Mouse (Mus musculus): ENCODE results near the gene Gli1.

DNA sequence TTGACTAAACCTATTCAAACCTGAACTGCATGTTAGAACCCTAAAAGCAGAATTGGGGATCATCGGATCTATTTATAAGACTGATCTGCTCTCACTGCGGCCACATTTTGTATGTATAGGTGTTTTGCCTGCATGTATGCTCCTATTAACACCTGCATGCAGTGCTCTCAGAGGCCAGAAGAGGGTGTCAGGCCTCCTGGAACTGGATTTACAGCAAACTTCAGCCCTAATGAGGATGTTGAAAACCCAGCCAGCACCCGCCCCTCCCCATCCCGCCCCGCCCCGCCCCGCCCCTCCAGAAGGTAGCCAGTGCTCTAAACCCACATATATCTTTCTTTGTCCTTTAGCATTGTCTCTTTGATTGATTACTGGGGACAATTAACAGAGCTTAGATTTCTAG is 17.3 kb downstream of the Gli1 start:
- TF ChIP-seq CTCF (IDR thresholded peaks at IDR 0.05; ENCODE audit: insufficient read depth, low read depth, low read length): no peak
- no peak for TF ChIP-seq POLR2A (IDR thresholded peaks at IDR 0.05; ENCODE audit: insufficient read depth, low read depth, low read length)
